Comparison of ENCODE assay signal across 7 mouse cellular contexts in the genomic region with DNA sequence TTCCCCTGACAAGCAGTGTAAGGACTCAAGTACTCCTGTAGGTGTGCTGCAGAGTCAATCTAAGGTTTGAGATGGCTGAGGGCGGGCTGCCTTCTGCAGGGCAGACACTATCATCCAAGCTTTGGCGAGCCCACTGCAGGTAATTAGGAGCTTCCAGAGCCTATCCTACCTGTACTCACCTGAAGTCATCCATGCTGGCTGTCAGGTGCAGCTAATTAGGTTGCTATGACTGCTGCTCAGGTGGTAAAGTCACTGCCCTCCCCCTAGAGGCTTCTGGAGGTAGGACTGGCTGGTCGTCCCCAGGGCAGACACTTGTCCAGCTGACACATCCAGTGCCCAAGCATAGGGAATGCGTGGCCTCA. TPM values are rescaled to one million over a fixed set of nuclear protein-coding genes. Genes with fewer than 3 reads are reported as not detected.
DNase-seq lines count a peak whose midpoint lies in the region; ATAC-seq lines count a peak whose summit lies in the region.

No protein-coding gene starts in this region.

- H3K9me3 ChIP-seq in midbrain, embryonic 11.5 days (ENCODE audit: control insufficient read depth, low read length), result no peaks in the 10 kb centered on the region

- WGBS in midbrain, embryonic 11.5 days, result 52% methylated on average over 4 of the region's 4 CpGs

- H3K27me3 ChIP-seq in midbrain, embryonic 11.5 days (ENCODE audit: control insufficient read depth, insufficient read depth, low read length), result no peaks in the 10 kb centered on the region

- H3K36me3 ChIP-seq in midbrain, embryonic 11.5 days (ENCODE audit: control insufficient read depth, insufficient read depth, low read length), result peaks cover 35% of the 10 kb centered on the region

- intact Hi-C loops in heart, postnatal 10 days (cut with DNase I), result loop anchor here (1.0 to 5.0 kb wide), 3 partner anchors 30 to 137 kb away; no protein-coding TSS in a partner anchor
- intact Hi-C loops in left cerebral cortex, postnatal 25 days (cut with DNase I), result loop anchor here (1.0 to 5.0 kb wide), 3 partner anchors 54 to 137 kb away; no protein-coding TSS in a partner anchor

- DNase-seq in 416B (ENCODE audit: low read depth), result peak; percentile 66
- DNase-seq in B cell, adult 2 months, result peak; percentile 49 to 55
- peak; percentile 43 to 62 for DNase-seq in cerebellum, postnatal 14 days
- peak; percentile 37 to 59 for DNase-seq in heart, postnatal 10 days
- DNase-seq in left cerebral cortex, postnatal 25 days (ENCODE audit: low spot score in 2 of 2), result peak; percentile 32 to 42
- DNase-seq in midbrain, embryonic 11.5 days (ENCODE audit: low spot score, missing footprints), result peak; percentile 93
- DNase-seq in thymus, postnatal 4 days, result peak; percentile 62

- H3K4me1 ChIP-seq in midbrain, embryonic 11.5 days (ENCODE audit: control insufficient read depth, insufficient read depth, low read length), result peaks cover 30% of the 10 kb centered on the region

- ATAC-seq in midbrain, embryonic 11.5 days (ENCODE audit: low FRiP score), result peak; percentile 29

- no peak overlapping the region for H3K4me3 ChIP-seq in midbrain, embryonic 11.5 days (ENCODE audit: low read depth, low read length)

- H3K4me2 ChIP-seq in midbrain, embryonic 11.5 days, result no peak overlapping the region

- H3K27ac ChIP-seq in midbrain, embryonic 11.5 days (ENCODE audit: low read depth, low read length), result no peak overlapping the region

- no peak overlapping the region for H3K9ac ChIP-seq in midbrain, embryonic 11.5 days (ENCODE audit: low read length)

RNA-seq across cellular contexts. Expression of a gene that starts 28.5 kb away (rescaled TPM):
- 10 to 100 TPM; 19.4 to 22.2 TPM for total RNA-seq in heart, postnatal 10 days (2021)
- total RNA-seq in left cerebral cortex, postnatal 25 days (2021), result 10 to 100 TPM; 16.6 to 17.8 TPM
- polyA plus RNA-seq in midbrain, embryonic 11.5 days (2014; fragmentation: Nextera tagmentation; extraction: Ambion mirVana), result 9.6 and 11.9 TPM in 2 replicates

RNA-seq across cellular contexts. Expression of a gene that starts 32.0 kb away (rescaled TPM):
- total RNA-seq in heart, postnatal 10 days (2021), result 10 to 100 TPM; 57.8 to 66.6 TPM
- 100 to 1,000 TPM; 122 to 155 TPM for total RNA-seq in left cerebral cortex, postnatal 25 days (2021)
- 186 and 191 TPM in 2 replicates for polyA plus RNA-seq in midbrain, embryonic 11.5 days (2014; fragmentation: Nextera tagmentation; extraction: Ambion mirVana)

RNA-seq across cellular contexts. Expression of a gene that starts 59.3 kb away (rescaled TPM):
- total RNA-seq in heart, postnatal 10 days (2021), result not detected
- under 1 TPM; 0.18 to 0.21 TPM for total RNA-seq in left cerebral cortex, postnatal 25 days (2021)
- 1.1 and 1.4 TPM in 2 replicates for polyA plus RNA-seq in midbrain, embryonic 11.5 days (2014; fragmentation: Nextera tagmentation; extraction: Ambion mirVana)

Comparison
In these comparisons a context has a peak if more than half of its experiments do, and no peak if none do; other contexts are left out.
1. DNase-seq: peak in every context shown above with its lines; median percentile 93 in midbrain, embryonic 11.5 days; 66 in 416B; 62 in thymus, postnatal 4 days; 52 in cerebellum, postnatal 14 days; 52 in B cell, adult 2 months; 48 in heart, postnatal 10 days; 37 in left cerebral cortex, postnatal 25 days.